Mouse (Mus musculus): ENCODE measurements at regions not wholly inside any gene's neighbourhood (a gene's known extent, or its start where the extent isn't known, plus 50 kb on each side); places are given as distances from the start of the nearest gene placed in this dataset.

GRCm38 (mm10) chr14:106190721-106191120 is 84.7 kb downstream of the Trim52 start:
- no peak overlapping the region for H3K4me2 ChIP-seq (ENCODE audit: low read depth, low read length)
- H3K4me3 ChIP-seq (replicated peaks; ENCODE audit: low read length): no peak overlapping the region
- H3K4me1 ChIP-seq (ENCODE audit: control insufficient read depth, insufficient read depth, low read length): 0 out of 2 replicates have a peak, but pooled peaks cover 4% of the 10 kb centered on the region
- no peaks in the 10 kb centered on the region for H3K36me3 ChIP-seq (ENCODE audit: control insufficient read depth, insufficient read depth, low read length)
- H3K27me3 ChIP-seq (ENCODE audit: control insufficient read depth, insufficient read depth, low read length): no peaks in the 10 kb centered on the region
- WGBS: 56% methylated on average over 4 of the region's 4 CpGs
- ATAC-seq (ENCODE audit: insufficient read depth, low FRiP score): no peak
- H3K27ac ChIP-seq (ENCODE audit: low read length): no peak overlapping the region
- no peaks in the 10 kb centered on the region for H3K9me3 ChIP-seq (replicated peaks; ENCODE audit: control insufficient read depth, low read length)
- no peak overlapping the region for H3K9ac ChIP-seq (ENCODE audit: low read length)

- no peak overlapping the region; the same call in 1 of the 2 replicates for H3K27ac ChIP-seq (ENCODE audit: low read length)
- 75% methylated on average over 2 of the region's 2 CpGs for WGBS
- H3K9me3 ChIP-seq (replicated peaks; ENCODE audit: control insufficient read depth, low read length): no peaks in the 10 kb centered on the region
- no peak for ATAC-seq (ENCODE audit: insufficient read depth, low FRiP score)
- 0 out of 2 replicates have a peak, but pooled peaks cover 4% of the 10 kb centered on the region for H3K4me1 ChIP-seq (ENCODE audit: control insufficient read depth, insufficient read depth, low read length)
- no peak overlapping the region for H3K9ac ChIP-seq (ENCODE audit: low read length)
- H3K36me3 ChIP-seq (ENCODE audit: control insufficient read depth, insufficient read depth, low read length): no peaks in the 10 kb centered on the region
- no peaks in the 10 kb centered on the region for H3K27me3 ChIP-seq (ENCODE audit: control insufficient read depth, insufficient read depth, low read length)
- H3K4me2 ChIP-seq (ENCODE audit: low read depth, low read length): no peak overlapping the region
- no peak overlapping the region for H3K4me3 ChIP-seq (replicated peaks; ENCODE audit: low read length)
These were observed 87.6 kb downstream of the Trim52 start for GRCm38 (mm10) chr14:106193583-106193982.

- ATAC-seq (ENCODE audit: insufficient read depth, low FRiP score): no peak
- Histone ChIP-seq H3K4me2 (ENCODE audit: low read depth, low read length) (no peak overlapping the region), H3K36me3 (ENCODE audit: control insufficient read depth, insufficient read depth, low read length) (no peaks in the 10 kb centered on the region), H3K4me1 (ENCODE audit: control insufficient read depth, insufficient read depth, low read length) (0 out of 2 replicates have a peak, but pooled peaks cover 4% of the 10 kb centered on the region), H3K27ac (ENCODE audit: low read length) (no peak overlapping the region), H3K4me3 (replicated peaks; ENCODE audit: low read length) (no peak overlapping the region), H3K27me3 (ENCODE audit: control insufficient read depth, insufficient read depth, low read length) (no peaks in the 10 kb centered on the region), H3K9ac (ENCODE audit: low read length) (no peak overlapping the region), H3K9me3 (replicated peaks; ENCODE audit: control insufficient read depth, low read length) (no peaks in the 10 kb centered on the region)
- WGBS: 67% methylated on average over 1 of the region's 1 CpGs
These were observed 88.1 kb downstream of the Trim52 start for GRCm38 (mm10) chr14:106194104-106194503.

- 42% methylated on average over 1 of the region's 1 CpGs for WGBS
- H3K27me3 ChIP-seq (ENCODE audit: control insufficient read depth, insufficient read depth, low read length): no peaks in the 10 kb centered on the region
These were observed 91.8 kb downstream of the Trim52 start for GRCm38 (mm10) chr14:106197826-106198225.

DNA sequence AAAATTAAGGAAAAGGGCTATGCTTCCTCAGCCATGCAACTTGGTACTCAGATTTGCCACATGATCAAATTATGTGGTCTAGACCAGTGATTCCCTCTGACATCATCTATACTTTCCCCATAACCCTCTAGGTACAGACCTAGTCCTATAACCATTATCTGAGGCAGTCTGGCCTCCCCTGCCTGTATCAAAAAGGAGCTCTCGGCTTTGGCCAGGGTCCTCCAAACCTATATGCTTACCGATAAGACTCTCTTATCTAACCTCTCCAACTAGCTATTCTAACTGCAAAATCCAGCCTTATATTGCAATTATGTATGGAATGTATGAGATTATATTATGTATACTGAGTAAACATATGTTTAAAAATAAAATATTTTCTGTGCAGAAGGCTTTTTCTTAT is 93.1 kb downstream of the Trim52 start:
- Histone ChIP-seq H3K27ac (ENCODE audit: low read length) (no peak overlapping the region), H3K9me3 (replicated peaks; ENCODE audit: control insufficient read depth, low read length) (no peaks in the 10 kb centered on the region), H3K4me2 (ENCODE audit: low read depth, low read length) (no peak overlapping the region), H3K4me1 (ENCODE audit: control insufficient read depth, insufficient read depth, low read length) (peaks cover 3% of the 10 kb centered on the region), H3K9ac (ENCODE audit: low read length) (no peak overlapping the region), H3K27me3 (ENCODE audit: control insufficient read depth, insufficient read depth, low read length) (no peaks in the 10 kb centered on the region), H3K36me3 (ENCODE audit: control insufficient read depth, insufficient read depth, low read length) (no peaks in the 10 kb centered on the region), H3K4me3 (replicated peaks; ENCODE audit: low read length) (no peak overlapping the region)
- no peak for ATAC-seq (ENCODE audit: insufficient read depth, low FRiP score)
- 68% methylated on average over 2 of the region's 2 CpGs for WGBS

More at GRCm38 (mm10) chr14:106197826-106198225, 91.8 kb downstream of the Trim52 start:
- Histone ChIP-seq H3K4me2 (ENCODE audit: low read depth, low read length) (no peak overlapping the region), H3K9ac (ENCODE audit: low read length) (no peak overlapping the region), H3K4me1 (ENCODE audit: control insufficient read depth, insufficient read depth, low read length) (peaks cover 7% of the 10 kb centered on the region), H3K9me3 (replicated peaks; ENCODE audit: control insufficient read depth, low read length) (no peaks in the 10 kb centered on the region), H3K4me3 (replicated peaks; ENCODE audit: low read length) (no peak overlapping the region), H3K36me3 (ENCODE audit: control insufficient read depth, insufficient read depth, low read length) (no peaks in the 10 kb centered on the region), H3K27ac (ENCODE audit: low read length) (no peak overlapping the region)
- no peak for ATAC-seq (ENCODE audit: insufficient read depth, low FRiP score)

- no peak overlapping the region for H3K27ac ChIP-seq (ENCODE audit: low read length)
- peaks cover 3% of the 10 kb centered on the region for H3K4me1 ChIP-seq (ENCODE audit: control insufficient read depth, insufficient read depth, low read length)
- no peaks in the 10 kb centered on the region for H3K36me3 ChIP-seq (ENCODE audit: control insufficient read depth, insufficient read depth, low read length)
- no peaks in the 10 kb centered on the region for H3K27me3 ChIP-seq (ENCODE audit: control insufficient read depth, insufficient read depth, low read length)
- H3K9me3 ChIP-seq (replicated peaks; ENCODE audit: control insufficient read depth, low read length): no peaks in the 10 kb centered on the region
- WGBS: 26% methylated on average over 1 of the region's 1 CpGs
- no peak overlapping the region for H3K4me2 ChIP-seq (ENCODE audit: low read depth, low read length)
- ATAC-seq (ENCODE audit: insufficient read depth, low FRiP score): no peak
- no peak overlapping the region for H3K9ac ChIP-seq (ENCODE audit: low read length)
- no peak overlapping the region for H3K4me3 ChIP-seq (replicated peaks; ENCODE audit: low read length)
These were observed 93.7 kb downstream of the Trim52 start for GRCm38 (mm10) chr14:106199536-106200319.

- Histone ChIP-seq H3K4me3 (replicated peaks; ENCODE audit: low read length) (no peak overlapping the region), H3K9me3 (replicated peaks; ENCODE audit: control insufficient read depth, low read length) (no peaks in the 10 kb centered on the region), H3K36me3 (ENCODE audit: control insufficient read depth, insufficient read depth, low read length) (no peaks in the 10 kb centered on the region), H3K27me3 (ENCODE audit: control insufficient read depth, insufficient read depth, low read length) (no peaks in the 10 kb centered on the region), H3K27ac (ENCODE audit: low read length) (no peak overlapping the region), H3K4me2 (ENCODE audit: low read depth, low read length) (no peak overlapping the region), H3K4me1 (ENCODE audit: control insufficient read depth, insufficient read depth, low read length) (no peaks in the 10 kb centered on the region), H3K9ac (ENCODE audit: low read length) (no peak overlapping the region)
- no peak for ATAC-seq (ENCODE audit: insufficient read depth, low FRiP score)
- WGBS: 40% methylated on average over 2 of the region's 2 CpGs
These were observed 105.1 kb downstream of the Trim52 start for GRCm38 (mm10) chr14:106211062-106211461.

DNA sequence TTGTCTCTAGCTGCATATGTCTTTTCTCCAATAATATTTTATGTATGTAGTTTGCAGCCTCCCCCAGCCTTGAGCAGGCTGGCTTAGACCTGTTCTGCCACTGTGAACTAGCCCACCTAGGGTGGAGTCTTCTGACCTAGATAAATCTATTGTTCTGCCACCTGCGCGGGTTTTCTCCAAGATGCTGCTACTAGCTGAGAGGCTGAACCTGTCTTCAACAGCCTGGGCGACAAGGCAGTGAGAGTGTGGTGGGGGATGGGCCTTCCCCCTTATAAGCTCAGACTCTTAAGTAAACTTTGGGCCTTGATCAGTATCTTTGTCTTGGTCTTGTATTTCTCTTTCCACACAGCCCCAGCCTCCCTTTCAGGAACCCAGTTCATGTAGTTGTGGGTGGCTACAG is 111.7 kb downstream of the Trim52 start:
- Histone ChIP-seq H3K9me3 (replicated peaks; ENCODE audit: control insufficient read depth, low read length) (no peaks in the 10 kb centered on the region), H3K9ac (ENCODE audit: low read length) (no peak overlapping the region), H3K4me2 (ENCODE audit: low read depth, low read length) (no peak overlapping the region), H3K36me3 (ENCODE audit: control insufficient read depth, insufficient read depth, low read length) (no peaks in the 10 kb centered on the region), H3K4me3 (replicated peaks; ENCODE audit: low read length) (no peak overlapping the region), H3K27me3 (ENCODE audit: control insufficient read depth, insufficient read depth, low read length) (no peaks in the 10 kb centered on the region), H3K4me1 (ENCODE audit: control insufficient read depth, insufficient read depth, low read length) (no peaks in the 10 kb centered on the region), H3K27ac (ENCODE audit: low read length) (no peak overlapping the region)
- no peak for ATAC-seq (ENCODE audit: insufficient read depth, low FRiP score)
- WGBS: 75% methylated on average over 3 of the region's 3 CpGs

GRCm38 (mm10) chr14:106219293-106219797 is 113.3 kb downstream of the Trim52 start:
- Histone ChIP-seq H3K4me2 (ENCODE audit: low read depth, low read length) (no peak overlapping the region), H3K4me1 (ENCODE audit: control insufficient read depth, insufficient read depth, low read length) (no peaks in the 10 kb centered on the region), H3K9ac (ENCODE audit: low read length) (no peak overlapping the region), H3K27me3 (ENCODE audit: control insufficient read depth, insufficient read depth, low read length) (no peaks in the 10 kb centered on the region), H3K36me3 (ENCODE audit: control insufficient read depth, insufficient read depth, low read length) (no peaks in the 10 kb centered on the region), H3K4me3 (replicated peaks; ENCODE audit: low read length) (no peak overlapping the region), H3K9me3 (replicated peaks; ENCODE audit: control insufficient read depth, low read length) (no peaks in the 10 kb centered on the region), H3K27ac (ENCODE audit: low read length) (no peak overlapping the region)
- peak; percentile 69; the same call in 1 of the 2 replicates for ATAC-seq (ENCODE audit: insufficient read depth, low FRiP score)
- WGBS: 58% methylated on average over 5 of the region's 5 CpGs
